Mouse (Mus musculus): ENCODE data around the gene Pkn1.

Gene Pkn1

GRCm38 (mm10) chr8:83724697-83725482 is 25.9 kb upstream of the Pkn1 start:
- DNase-seq (ENCODE audit: low spot score in 2 of 2), result peak; percentile 64 to 67

- no peak for DNase-seq (ENCODE audit: low spot score in 2 of 2)
These were observed 24.6 kb upstream of the Pkn1 start for GRCm38 (mm10) chr8:83723447-83724083.

GRCm38 (mm10) chr8:83722631-83723030 is 23.7 kb upstream of the Pkn1 start:
- no peak for DNase-seq (ENCODE audit: low spot score in 2 of 2)

GRCm38 (mm10) chr8:83721405-83722025 is 22.5 kb upstream of the Pkn1 start:
- no peak for DNase-seq (ENCODE audit: low spot score in 2 of 2)

GRCm38 (mm10) chr8:83719693-83720092 is 20.7 kb upstream of the Pkn1 start:
- DNase-seq (ENCODE audit: low spot score in 2 of 2), result no peak

- DNase-seq (ENCODE audit: low spot score in 2 of 2), result no peak
These were observed 20.1 kb upstream of the Pkn1 start for GRCm38 (mm10) chr8:83719048-83719447.

GRCm38 (mm10) chr8:83716563-83716962 is 17.6 kb upstream of the Pkn1 start:
- no peak for DNase-seq (ENCODE audit: low spot score in 2 of 2)

GRCm38 (mm10) chr8:83715771-83716170 is 16.8 kb upstream of the Pkn1 start:
- no peak for DNase-seq (ENCODE audit: low spot score in 2 of 2)

GRCm38 (mm10) chr8:83715031-83715690 is 16.2 kb upstream of the Pkn1 start, which contains the start of gene Ddx39:
Gene Ddx39, plus strand, starts transcription at chr8:83715177.
- DNase-seq (ENCODE audit: low spot score in 2 of 2), result peak; percentile 94 to 95

GRCm38 (mm10) chr8:83714676-83715030 is 15.7 kb upstream of the Pkn1 start:
- no peak for DNase-seq (ENCODE audit: low spot score in 2 of 2)

- no peak for DNase-seq (ENCODE audit: low spot score in 2 of 2)
These were observed 8.6 kb upstream of the Pkn1 start for GRCm38 (mm10) chr8:83707554-83707953.

GRCm38 (mm10) chr8:83706411-83706810 is 7.4 kb upstream of the Pkn1 start:
- DNase-seq (ENCODE audit: low spot score in 2 of 2), result no peak

GRCm38 (mm10) chr8:83703426-83703825 is 4.4 kb upstream of the Pkn1 start:
- no peak for DNase-seq (ENCODE audit: low spot score in 2 of 2)

GRCm38 (mm10) chr8:83700423-83701085 is 1.6 kb upstream of the Pkn1 start:
- DNase-seq (ENCODE audit: low spot score in 2 of 2), result no peak

- DNase-seq (ENCODE audit: low spot score in 2 of 2), result no peak
These were observed 587 bp upstream of the Pkn1 start for GRCm38 (mm10) chr8:83699566-83699965.

GRCm38 (mm10) chr8:83698291-83698660 is 703 bp downstream of the Pkn1 start:
- DNase-seq (ENCODE audit: low spot score in 2 of 2), result peak in 1 of 2 experiments; percentile 23

GRCm38 (mm10) chr8:83697374-83698220 is 1.4 kb downstream of the Pkn1 start:
- peak; percentile 37 to 63 for DNase-seq (ENCODE audit: low spot score in 2 of 2)

GRCm38 (mm10) chr8:83695351-83696106 is 3.5 kb downstream of the Pkn1 start:
- DNase-seq (ENCODE audit: low spot score in 2 of 2), result no peak

GRCm38 (mm10) chr8:83694369-83695160 is 4.4 kb downstream of the Pkn1 start:
- DNase-seq (ENCODE audit: low spot score in 2 of 2), result no peak

All from urinary bladder, adult 18-20 months (tissue).